Mouse (Mus musculus) liver, adult 2 months (tissue): ENCODE measurements around the gene Dennd4a. TPM values are rescaled to one million over a fixed set of nuclear protein-coding genes. Genes with fewer than 3 reads are reported as not detected.
A peak's percentile ranks its signal among the peaks of the same experiment; 100 is the strongest.

Experiments
- DNase-seq: peaks from one replicate; pipeline ENCODE4 v3.0.0-alpha.2; 2011; ENCODE audit warnings: low read depth, low spot score; ENCODE audit errors: extremely low read depth
- H3K27ac ChIP-seq: fragments of 200-500 bp; replicated peaks from 2 replicates; pipeline ENCODE4 v1.5.1; 2012; ENCODE audit warnings: low read depth, mild to moderate bottlenecking, control low read depth, inconsistent platforms, low read length; ENCODE audit not compliant: insufficient read depth
- H3K27me3 ChIP-seq: fragments of 200-500 bp; 2 replicates; pipeline ENCODE4 v1.6.1; 2012; ENCODE audit warnings: mild to moderate bottlenecking, moderate library complexity, low read length, inconsistent platforms; ENCODE audit not compliant: control insufficient read depth, insufficient read depth
- H3K36me3 ChIP-seq: fragments of 200-500 bp; 2 replicates; pipeline ENCODE4 v1.6.1; 2012; ENCODE audit warnings: low read length, inconsistent platforms; ENCODE audit not compliant: control insufficient read depth, insufficient read depth
- H3K4me1 ChIP-seq: fragments of 200-500 bp; 2 replicates; pipeline ENCODE4 v1.6.1; 2011; ENCODE audit warnings: low read length; ENCODE audit not compliant: control insufficient read depth, insufficient read depth
- H3K4me3 ChIP-seq: fragments of 200-500 bp; 2 replicates; pipeline ENCODE4 v1.5.1; 2011; ENCODE audit warnings: low read depth, mild to moderate bottlenecking, control low read depth, low read length, moderate library complexity; ENCODE audit not compliant: insufficient read depth
- H3K79me2 ChIP-seq: fragments of 200-500 bp; 2 replicates; pipeline ENCODE4 v1.6.1; 2012; ENCODE audit warnings: inconsistent platforms, mild to moderate bottlenecking, low read length, moderate library complexity; ENCODE audit not compliant: control insufficient read depth, insufficient read depth
- H3K9ac ChIP-seq: fragments of 200-500 bp; 2 replicates; pipeline ENCODE4 v1.6.1; 2012; ENCODE audit warnings: low read depth, mild to moderate bottlenecking, control low read depth, inconsistent platforms, low read length
- CTCF ChIP-seq: fragments of 200-500 bp; IDR thresholded peaks from 2 replicates; pipeline ENCODE4 v1.5.1; 2011; ENCODE audit warnings: low read depth, low read length, control low read depth
- POLR2A ChIP-seq: fragments of 200-500 bp; IDR thresholded peaks from 2 replicates; pipeline ENCODE4 v1.6.1; 2011; ENCODE audit warnings: low read length, control low read depth; ENCODE audit not compliant: insufficient read depth; ENCODE audit errors: extremely low read depth
- WGBS: fragments of 180-500 bp; shearing (Covaris S2); methylation state at CpG from one replicate; pipeline ENCODE4 v1.1.7; 2018; 5-methylcytosine and 5-hydroxymethylcytosine counted together
- polyA plus RNA-seq: library from polyadenylated mRNA; depleted of rRNA; stranded (reverse); fragments of >200 nt; gene quantifications from 2 replicates; pipeline ENCODE4 v1.2.3, GENCODE M21; 2012; rRNA removed
- total RNA-seq: library from RNA; depleted of rRNA; stranded (reverse); fragments of >200 nt; gene quantifications from 2 replicates; pipeline ENCODE4 v1.2.3, GENCODE M21; 2014; rRNA removed

Dennd4a gene
- total and polyA plus RNA-seq, 2 experiments = 8.0 to 17.1 TPM

DNA sequence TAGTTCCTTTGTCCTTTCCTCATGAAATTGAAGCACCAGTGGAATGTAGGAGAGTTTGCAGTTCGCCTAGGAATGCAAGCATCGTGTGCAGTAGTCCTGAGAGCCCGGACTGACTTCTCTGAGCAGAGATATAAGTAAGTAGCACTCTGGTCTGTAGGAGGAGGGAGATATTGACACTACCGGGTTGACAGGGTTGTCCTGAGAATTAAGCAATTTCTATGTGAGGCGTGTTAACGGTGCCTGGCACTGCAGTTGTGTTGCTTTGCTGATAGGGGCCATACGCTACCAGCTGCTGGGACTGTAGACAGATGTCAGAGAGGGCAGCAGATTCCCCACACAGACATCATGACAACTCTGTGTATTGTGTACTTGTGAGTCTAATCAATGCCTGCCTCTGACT is 142.1 kb downstream of the Dennd4a start:
- no peak overlapping the region for H3K4me3 ChIP-seq
- WGBS = 27% methylated on average over 7 of the region's 7 CpGs
- H3K9ac ChIP-seq = no peak overlapping the region
- no peaks in the 10 kb centered on the region for H3K79me2 ChIP-seq
- H3K4me1 ChIP-seq = peaks cover 3% of the 10 kb centered on the region; the same call in 1 of the 2 replicates
- no peaks in the 10 kb centered on the region for H3K27me3 ChIP-seq
- H3K36me3 ChIP-seq = no peaks in the 10 kb centered on the region
- DNase-seq = no peak
- H3K27ac ChIP-seq = no peak overlapping the region
- TF ChIP-seq CTCF (no peak), POLR2A (no peak)

DNA sequence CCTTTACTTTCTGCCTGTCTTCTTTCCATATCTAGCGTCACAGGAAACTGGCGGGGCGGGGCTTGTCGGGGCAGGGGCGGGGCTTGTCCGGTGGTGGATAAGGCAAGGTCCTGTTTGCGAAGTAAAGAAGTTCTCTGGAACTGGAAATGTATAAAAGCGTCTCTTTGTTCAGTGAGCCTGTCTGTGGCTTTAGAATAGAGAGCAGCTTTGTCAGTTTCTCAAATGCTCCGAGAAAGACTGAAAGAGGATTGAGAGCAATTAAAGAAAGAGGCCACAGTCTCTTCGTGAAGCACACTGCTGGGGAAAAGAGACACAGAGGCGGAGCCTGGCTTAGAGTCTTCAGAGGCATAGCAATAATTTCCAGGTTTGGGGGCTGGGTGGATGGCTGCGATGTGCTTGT is 145.2 kb downstream of the Dennd4a start:
- no peaks in the 10 kb centered on the region for H3K27me3 ChIP-seq
- H3K27ac ChIP-seq = no peak overlapping the region; the same call in 1 of the 2 replicates
- no peak overlapping the region; the same call in 1 of the 2 replicates for H3K4me3 ChIP-seq
- WGBS = 8% methylated on average over 12 of the region's 12 CpGs
- DNase-seq = peak; percentile 51
- H3K9ac ChIP-seq = no peak overlapping the region
- H3K36me3 ChIP-seq = no peaks in the 10 kb centered on the region
- TF ChIP-seq POLR2A (no peak), CTCF (no peak)
- H3K79me2 ChIP-seq = no peaks in the 10 kb centered on the region
- H3K4me1 ChIP-seq = peaks cover 3% of the 10 kb centered on the region

DNA sequence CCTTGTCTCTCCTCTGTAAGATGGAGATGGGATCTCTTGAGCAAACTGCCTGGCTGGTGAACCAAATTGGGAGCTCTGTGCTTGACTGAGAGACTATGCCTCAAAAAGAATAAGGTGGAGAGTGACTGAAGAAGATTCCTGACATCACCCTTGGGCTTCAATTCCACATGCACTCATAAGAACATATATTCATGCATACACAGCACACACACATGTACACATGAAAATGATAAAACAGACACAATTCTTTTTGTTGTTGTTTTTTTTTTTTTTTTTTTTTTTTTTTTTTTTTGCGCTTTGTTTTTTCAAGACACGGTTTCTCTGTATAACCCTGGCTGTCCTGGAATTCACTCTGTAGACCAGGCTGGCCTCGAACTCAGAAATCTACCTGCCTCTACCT is 146.1 kb downstream of the Dennd4a start:
- Histone ChIP-seq H3K79me2 (0 out of 2 replicates have a peak, but pooled peaks cover 1% of the 10 kb centered on the region), H3K36me3 (no peaks in the 10 kb centered on the region), H3K4me3 (no peak overlapping the region), H3K27ac (no peak overlapping the region), H3K9ac (no peak overlapping the region), H3K4me1 (peaks cover 9% of the 10 kb centered on the region), H3K27me3 (no peaks in the 10 kb centered on the region)
- WGBS = 89% methylated on average over 3 of the region's 3 CpGs
- no peak for DNase-seq
- no peak for TF ChIP-seq POLR2A
- no peak for TF ChIP-seq CTCF

DNA sequence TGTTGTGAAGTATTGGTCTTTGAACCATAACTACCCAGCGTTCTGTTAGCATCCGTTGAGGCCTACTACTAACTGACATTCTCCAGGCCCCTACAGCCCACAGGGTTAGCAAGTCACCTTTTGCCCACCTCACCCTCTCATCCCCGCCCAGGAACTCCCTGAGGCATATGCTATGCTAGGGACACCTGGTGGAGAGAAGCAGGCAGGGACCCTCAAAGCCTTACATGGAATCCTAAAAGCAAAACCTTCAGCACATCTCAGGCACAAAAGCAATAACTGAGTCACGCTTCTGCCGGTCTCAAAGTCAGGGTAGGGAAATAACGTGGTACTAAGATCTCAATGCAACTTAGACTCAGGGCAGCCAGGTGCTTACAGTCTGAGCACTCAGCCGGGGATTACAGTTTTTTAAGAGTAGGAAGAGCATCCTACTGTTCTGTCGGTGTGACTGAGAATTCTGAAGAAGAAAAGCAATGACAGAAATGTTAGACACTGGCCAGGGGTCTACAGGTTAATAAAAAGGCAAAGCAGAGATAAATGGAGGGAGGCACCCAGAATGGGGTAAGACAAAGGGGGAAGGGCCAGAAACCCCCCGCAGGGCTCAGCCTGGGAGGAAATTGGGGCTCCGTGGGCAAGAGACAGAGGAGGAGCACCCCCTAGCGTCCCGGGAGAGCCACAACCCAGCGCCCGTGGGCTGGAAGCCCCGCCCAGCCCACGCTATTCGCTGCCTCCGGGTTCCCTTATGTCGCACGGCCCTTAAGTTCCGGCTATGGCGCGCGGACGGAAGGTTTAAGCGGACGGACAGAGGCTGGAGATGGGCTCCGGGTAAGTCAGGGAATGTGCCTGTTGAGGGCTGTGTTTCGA is 149.2 kb downstream of the Dennd4a start, which contains the start of gene Ints14:
Gene Ints14, plus strand, starts transcription at position 789 of the 861 bp plus-strand sequence.
- peak; percentile 84 for DNase-seq
- H3K4me1 ChIP-seq = peaks cover 9% of the 10 kb centered on the region
- H3K9ac ChIP-seq = peak within 1 kb of the TSS; percentile 90
- peak within 1 kb of the TSS; percentile 86 for H3K4me3 ChIP-seq
- no peaks in the 10 kb centered on the region for H3K27me3 ChIP-seq
- 13% methylated on average over 29 of the region's 29 CpGs for WGBS
- H3K79me2 ChIP-seq = 0 out of 2 replicates have a peak, but pooled peaks cover 3% of the 10 kb centered on the region
- peaks cover 2% of the 10 kb centered on the region; the same call in 1 of the 2 replicates for H3K36me3 ChIP-seq
- TF ChIP-seq POLR2A (peak; percentile 85), CTCF (peak; percentile 87)
- peak within 1 kb of the TSS; percentile 69 for H3K27ac ChIP-seq

DNA sequence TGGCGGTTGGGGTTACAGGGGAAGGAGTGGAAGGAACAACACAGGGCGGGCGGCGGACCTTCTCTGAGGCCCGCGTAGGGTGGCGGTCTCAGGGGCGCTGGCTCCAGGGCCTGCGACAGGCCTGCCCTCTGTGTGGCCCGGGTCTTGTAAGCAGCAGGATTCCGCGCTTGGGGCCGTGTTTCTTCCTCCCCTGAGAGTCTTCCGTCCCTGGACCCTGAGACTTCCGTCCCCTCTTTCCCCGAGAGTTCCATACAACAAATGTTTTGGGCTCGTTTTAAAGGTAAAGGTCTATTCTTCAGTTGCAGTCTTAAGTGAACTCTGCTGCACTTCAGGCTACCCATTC is 149.8 kb downstream of the Dennd4a start:
- no peak for DNase-seq
- Histone ChIP-seq H3K4me3 (peak overlapping the region; percentile 86), H3K27ac (peak overlapping the region; percentile 69), H3K9ac (peak overlapping the region; percentile 90), H3K27me3 (no peaks in the 10 kb centered on the region), H3K4me1 (peaks cover 9% of the 10 kb centered on the region), H3K36me3 (peaks cover 5% of the 10 kb centered on the region; the same call in 1 of the 2 replicates), H3K79me2 (0 out of 2 replicates have a peak, but pooled peaks cover 3% of the 10 kb centered on the region)
- WGBS = under 1% methylated on average over 17 of the region's 17 CpGs
- no peak for TF ChIP-seq POLR2A

Other genes with a start within 250 kb of the Dennd4a start
- gene Rab11a, start 73.6 kb upstream of the Dennd4a start, total RNA-seq = 81.2 and 85.2 TPM in 2 replicates
- 57.7 and 69.2 TPM in 2 replicates for gene Rab11a, start 73.6 kb upstream of the Dennd4a start, polyA plus RNA-seq
- not detected in 2 replicates for gene Slc24a1, start 140.3 kb downstream of the Dennd4a start, total RNA-seq
- gene Slc24a1, start 140.3 kb downstream of the Dennd4a start, polyA plus RNA-seq = not detected in 2 replicates
- 5.4 and 6.7 TPM in 2 replicates for gene Ints14, start 149.6 kb downstream of the Dennd4a start, total RNA-seq
- 4.7 and 5.7 TPM in 2 replicates for gene Ints14, start 149.6 kb downstream of the Dennd4a start, polyA plus RNA-seq
- gene Hacd3, start 210.4 kb downstream of the Dennd4a start, total RNA-seq = 165 TPM in 2 replicates
- 67.7 and 68.6 TPM in 2 replicates for gene Hacd3, start 210.4 kb downstream of the Dennd4a start, polyA plus RNA-seq
- 42.8 and 46.2 TPM in 2 replicates for gene Dpp8, start 221.1 kb downstream of the Dennd4a start, total RNA-seq
- gene Dpp8, start 221.1 kb downstream of the Dennd4a start, polyA plus RNA-seq = 18.8 and 20.4 TPM in 2 replicates